Mouse (Mus musculus) olfactory bulb, adult 2 months (tissue): Measurements from ENCODE around the gene Chat.

Source experiments
- CTCF ChIP-seq: fragments of 200-500 bp; IDR thresholded peaks from 2 replicates; pipeline ENCODE4 v1.5.1; 2012; ENCODE audit warnings: low read depth, mild to moderate bottlenecking, low read length, moderate library complexity; ENCODE audit not compliant: insufficient read depth
- POLR2A ChIP-seq: fragments of 200-500 bp; IDR thresholded peaks from 2 replicates; pipeline ENCODE4 v1.6.1; 2012; ENCODE audit warnings: mild to moderate bottlenecking, low read depth, low read length, moderate library complexity; ENCODE audit not compliant: insufficient read depth

DNA sequence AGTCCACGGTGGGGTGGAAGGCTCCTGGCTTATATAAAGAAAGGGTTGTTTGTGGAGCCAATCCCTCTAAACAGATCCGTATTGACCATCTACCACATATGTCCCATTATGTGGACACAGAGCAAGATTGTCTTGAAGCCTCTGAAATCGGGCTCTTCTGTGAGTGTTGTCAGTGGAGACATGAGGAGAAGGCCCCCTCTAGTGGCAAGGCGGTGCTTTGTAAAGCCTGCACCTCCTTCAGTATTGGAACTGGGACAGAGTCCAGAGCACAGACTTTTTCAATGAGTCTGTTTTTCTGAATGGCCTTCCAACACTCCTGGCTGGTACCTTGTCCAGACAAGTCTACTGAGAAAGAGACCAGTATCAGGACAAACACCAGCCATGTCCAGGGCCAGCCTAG, 7.2 kb upstream of the Chat start:
- TF ChIP-seq CTCF, result no peak
- TF ChIP-seq POLR2A, result no peak
